Mouse (Mus musculus) liver, embryonic 14.5 days (tissue): ENCODE results near the gene Dapk3. TPM values are rescaled to one million over a fixed set of nuclear protein-coding genes. Genes with fewer than 3 reads are reported as not detected.
"Not testable (repeated sequence)": the region's sequence is repeated elsewhere in the genome, so short reads cannot be mapped to it uniquely, and the experiment has no call there.

Experiments
- ATAC-seq: fragments of 200-750 bp; cut with Nextera tagmentation; 2 replicates; pipeline ENCODE4 v1.8.0; 2017; ENCODE audit warnings: moderate number of reproducible peaks, mild to moderate bottlenecking, moderate library complexity; ENCODE audit not compliant: insufficient read depth
- DNase-seq, 3 experiments: peaks; one replicate each; pipeline ENCODE4 v3.0.0-alpha.2; 2012 to 2013; ENCODE audit warnings: low read depth in 3 of 3, low spot score in 3 of 3
- H3K27ac ChIP-seq: fragments of 300-500 bp; sonication (generic); 2 replicates; pipeline ENCODE4 v1.5.1; 2014; ENCODE audit warnings: moderate library complexity, mild to moderate bottlenecking, control low read depth, inconsistent platforms
- H3K27me3 ChIP-seq: fragments of 300-500 bp; sonication (generic); 2 replicates; pipeline ENCODE4 v1.6.1; 2014; ENCODE audit warnings: mild to moderate bottlenecking, low read length, moderate library complexity; ENCODE audit not compliant: control insufficient read depth, insufficient read depth
- H3K36me3 ChIP-seq: fragments of 300-500 bp; sonication (generic); replicated peaks from 2 replicates; pipeline ENCODE4 v1.6.1; 2014; ENCODE audit warnings: low read depth; ENCODE audit not compliant: control insufficient read depth, insufficient read depth
- H3K4me1 ChIP-seq, 2 experiments: fragments of 200-500 bp in 1 of 2; fragments of 300-500 bp in 1 of 2; sonication (generic) in 1 of 2; replicated peaks; 2 replicates each; pipeline ENCODE4 v1.6.1; 2012 to 2014; ENCODE audit warnings: antibody characterized with exemption in 1 of 2, inconsistent platforms in 1 of 2, low read length in 1 of 2; ENCODE audit not compliant: control insufficient read depth in 2 of 2, insufficient read depth in 2 of 2
- H3K4me2 ChIP-seq: fragments of 300-500 bp; sonication (generic); 2 replicates; pipeline ENCODE4 v1.6.1; 2014; ENCODE audit warnings: low read depth, mild to moderate bottlenecking, control low read depth, moderate library complexity
- H3K4me3 ChIP-seq, 2 experiments: fragments of 200-500 bp in 1 of 2; fragments of 300-500 bp in 1 of 2; sonication (generic) in 1 of 2; 2 replicates each; pipeline ENCODE4 v1.5.1; 2012 to 2014; ENCODE audit warnings: low read depth in 2 of 2, low read length in 2 of 2, mild to moderate bottlenecking in 2 of 2, control low read depth in 1 of 2, inconsistent platforms in 1 of 2, moderate library complexity in 1 of 2; ENCODE audit not compliant: insufficient read depth in 1 of 2
- H3K9ac ChIP-seq: fragments of 300-500 bp; sonication (generic); replicated peaks from 2 replicates; pipeline ENCODE4 v1.6.1; 2014; ENCODE audit warnings: mild to moderate bottlenecking, control low read depth, moderate library complexity
- H3K9me3 ChIP-seq: fragments of 300-500 bp; sonication (generic); 2 replicates; pipeline ENCODE4 v1.6.1; 2016; ENCODE audit warnings: low read length, mixed read lengths; ENCODE audit not compliant: control insufficient read depth
- CTCF ChIP-seq: IDR thresholded peaks from 2 replicates; pipeline ENCODE4 v1.5.1; 2016; ENCODE audit warnings: antibody characterized with exemption, low read depth, control low read depth
- EP300 ChIP-seq: IDR thresholded peaks from 2 replicates; pipeline ENCODE4 v1.6.1; 2016; ENCODE audit warnings: antibody characterized with exemption, low read depth
- WGBS: fragments of 180-500 bp; shearing (Covaris S2); extraction: QIAGEN DNeasy Blood & Tissue Kit; methylation state at CpG from one replicate; pipeline ENCODE4 v1.1.7; 2014; ENCODE audit not compliant: insufficient replicate concordance; 5-methylcytosine and 5-hydroxymethylcytosine counted together
- polyA plus RNA-seq, 2 experiments: library from polyadenylated mRNA; depleted of rRNA in 1 of 2; stranded (reverse) in 1 of 2; unstranded in 1 of 2; fragments of >200 nt; fragmentation: Nextera tagmentation in 1 of 2; extraction: Ambion mirVana in 1 of 2; gene quantifications; 2 replicates each; pipeline versions ENCODE4 v1.2.1 to v1.2.3; 2012 to 2014

The Dapk3 gene
- polyA plus RNA-seq, 2 experiments, result 13.0 to 17.6 TPM

DNA sequence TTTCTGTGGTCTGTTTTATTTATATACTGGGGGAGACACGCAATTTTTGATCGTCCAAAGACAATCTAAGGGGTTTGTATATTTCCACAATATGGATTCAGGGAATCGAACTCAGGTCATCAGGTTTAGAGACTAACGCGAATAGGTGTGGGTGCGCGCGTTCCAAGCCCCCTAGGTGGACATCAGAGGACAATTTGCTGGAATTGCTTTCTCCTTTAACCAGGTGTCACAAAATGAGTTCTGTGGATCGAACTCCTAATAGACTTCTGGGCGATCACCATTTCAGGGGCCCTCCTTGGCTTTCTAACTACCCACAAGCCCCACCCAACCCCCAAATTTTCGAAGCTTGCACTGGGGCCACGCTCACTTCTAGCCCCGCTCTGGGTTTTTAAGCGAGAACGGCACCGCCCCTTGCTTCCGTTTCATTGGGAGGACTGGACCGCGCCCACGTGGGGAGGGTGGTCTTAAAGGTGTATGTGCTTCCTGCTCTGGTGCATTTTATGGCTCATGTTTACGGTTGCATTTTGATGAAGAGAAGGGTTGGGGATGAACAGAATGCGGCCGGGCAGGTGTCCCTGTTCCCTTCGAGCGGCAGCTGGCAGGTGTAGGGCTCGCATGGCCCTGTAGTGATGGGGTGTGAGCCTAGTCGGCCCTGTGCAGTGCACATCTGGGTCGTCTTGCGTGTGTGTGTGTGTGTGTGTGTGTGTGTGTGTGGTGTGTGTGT, 14.1 kb upstream of the Dapk3 start:
- no peaks in the 10 kb centered on the region for H3K27me3 ChIP-seq
- H3K36me3 ChIP-seq, result no peaks in the 10 kb centered on the region; the same call in 1 of the 2 replicates
- H3K9ac ChIP-seq, result peak overlapping the region; percentile 78
- H3K4me2 ChIP-seq, result peak overlapping the region; percentile 99
- H3K4me3 ChIP-seq, result peak overlapping the region; percentile 54 to 83
- DNase-seq (peak; percentile 81 to 84 (median 84)), ATAC-seq (peak; percentile 63)
- WGBS, result 1% methylated on average over 29 of the region's 29 CpGs
- TF ChIP-seq CTCF, result no peak
- TF ChIP-seq EP300, result no peak
- peaks cover 6 to 18% of the 10 kb centered on the region in 2 experiments for H3K4me1 ChIP-seq
- H3K9me3 ChIP-seq, result no peaks in the 10 kb centered on the region
- H3K27ac ChIP-seq, result peak overlapping the region; percentile 93

GRCm38 (mm10) chr10:81169411-81169900, 13.3 kb upstream of the Dapk3 start:
- H3K4me3 ChIP-seq, result not testable (repeated sequence)

DNA sequence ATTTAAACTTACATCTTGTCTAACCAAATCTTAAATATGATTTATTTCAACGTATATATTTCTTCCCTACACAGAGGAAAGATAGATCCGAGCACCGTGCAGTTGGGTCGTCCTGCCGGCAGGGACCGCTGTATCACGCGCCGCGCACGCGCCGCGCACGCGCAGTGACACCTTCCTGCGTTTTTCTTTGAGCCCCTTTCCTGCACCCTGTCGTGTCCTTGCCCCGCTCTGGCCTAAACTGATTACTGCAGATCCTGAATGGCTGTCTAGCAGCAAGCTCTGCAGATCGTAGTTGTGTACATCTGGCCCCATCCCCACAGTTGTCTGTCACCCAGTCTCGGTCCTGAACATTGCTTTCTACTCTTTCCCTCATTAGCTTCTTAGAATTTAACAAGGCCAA, 9.7 kb upstream of the Dapk3 start:
- H3K4me3 ChIP-seq, result peak overlapping the region; percentile 17 to 25; a peak in 2 of 4 replicates
- peak overlapping the region; percentile 43 for H3K27ac ChIP-seq
- no peaks in the 10 kb centered on the region for H3K27me3 ChIP-seq
- DNase-seq (peak; percentile 63 to 66 (median 65)), ATAC-seq (peak; percentile 14)
- WGBS, result 6% methylated on average over 21 of the region's 21 CpGs
- TF ChIP-seq CTCF (peak; percentile 96), EP300 (no peak)
- peaks cover 9 to 26% of the 10 kb centered on the region in 2 experiments for H3K4me1 ChIP-seq
- H3K4me2 ChIP-seq, result peak overlapping the region; percentile 60
- H3K9ac ChIP-seq, result peak overlapping the region; percentile 38
- H3K36me3 ChIP-seq, result peaks cover 11% of the 10 kb centered on the region
- H3K9me3 ChIP-seq, result no peaks in the 10 kb centered on the region

More at GRCm38 (mm10) chr10:81169411-81169900, 13.3 kb upstream of the Dapk3 start:
- Histone ChIP-seq H3K4me2 (peak overlapping the region; percentile 99), H3K4me1 (peaks cover 6 to 18% of the 10 kb centered on the region in 2 experiments), H3K27ac (peak overlapping the region; percentile 41; the same call in 1 of the 2 replicates)
- 11% methylated on average over 14 of the region's 14 CpGs for WGBS
- H3K27me3 ChIP-seq, H3K9me3 ChIP-seq, ATAC-seq, DNase-seq, H3K9ac ChIP-seq, H3K36me3 ChIP-seq: not testable (repeated sequence)

- no peaks in the 10 kb centered on the region for H3K9me3 ChIP-seq
- peaks cover 5 to 19% of the 10 kb centered on the region in 2 experiments for H3K4me1 ChIP-seq
- peak overlapping the region; percentile 59 for H3K27ac ChIP-seq
- DNase-seq, result peak; percentile 67 to 73 (median 71)
- ATAC-seq, result peak; percentile 27
- WGBS, result 11% methylated on average over 29 of the region's 29 CpGs
- no peak overlapping the region; the same call in 1 of the 2 replicates for H3K9ac ChIP-seq
- peak; percentile 99 for TF ChIP-seq CTCF
- no peak for TF ChIP-seq EP300
- H3K36me3 ChIP-seq, result peaks cover 28% of the 10 kb centered on the region
- peak overlapping the region in 1 of 2 experiments; percentile 34; a peak in 1 of 4 replicates for H3K4me3 ChIP-seq
- no peaks in the 10 kb centered on the region for H3K27me3 ChIP-seq
- H3K4me2 ChIP-seq, result peak overlapping the region; percentile 89
Measured at GRCm38 (mm10) chr10:81174617-81175344, 8.0 kb upstream of the Dapk3 start.

DNA sequence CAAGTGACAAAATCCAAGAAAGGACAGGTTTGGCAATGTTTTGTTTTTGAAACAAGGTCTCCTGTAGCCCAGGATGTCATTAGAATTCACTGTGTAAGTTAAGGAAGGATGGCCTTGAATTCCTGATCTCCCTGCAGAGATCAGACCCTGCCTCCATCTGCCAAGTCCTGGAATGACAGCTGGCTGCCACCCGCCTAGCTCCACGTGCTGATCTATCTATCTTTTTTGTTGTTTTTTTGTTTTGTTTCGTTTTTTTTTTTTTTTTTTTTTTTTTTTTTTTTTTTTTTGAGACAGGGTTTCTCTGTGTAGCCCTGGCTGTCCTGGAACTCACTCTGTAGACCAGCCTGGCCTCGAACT, 7.5 kb upstream of the Dapk3 start:
- peak overlapping the region; percentile 89 for H3K4me2 ChIP-seq
- 7% methylated on average over 4 of the region's 4 CpGs for WGBS
- H3K27me3 ChIP-seq, H3K9me3 ChIP-seq, ATAC-seq, DNase-seq, H3K9ac ChIP-seq: not testable (repeated sequence)
- peaks cover 33% of the 10 kb centered on the region for H3K36me3 ChIP-seq
- peak overlapping the region; percentile 59 for H3K27ac ChIP-seq
- peak overlapping the region in 1 of 2 experiments; percentile 34; a peak in 1 of 4 replicates for H3K4me3 ChIP-seq
- peaks cover 5 to 19% of the 10 kb centered on the region in 2 experiments for H3K4me1 ChIP-seq
